Mouse (Mus musculus): ENCODE results near the gene Zfp423.

- TF ChIP-seq KAT2A (conservative IDR thresholded peaks at IDR 0.05; ENCODE audit: low read depth, low read length) (no peak), POLR2A (IDR thresholded peaks at IDR 0.05; ENCODE audit: control insufficient read depth in 1 of 2, insufficient read depth in 1 of 2, low read depth in 1 of 2, low read length in 2 of 2, poor library complexity in 1 of 2) (no peak), ELF1 (IDR thresholded peaks at IDR 0.05; ENCODE audit: low read depth, low read length) (no peak), CHD2 (IDR thresholded peaks at IDR 0.05; ENCODE audit: low read length) (no peak), NELFE (IDR thresholded peaks at IDR 0.05; ENCODE audit: low read depth, low read length) (no peak), ZC3H11A (IDR thresholded peaks at IDR 0.05; ENCODE audit: low read depth, low read length) (no peak)
Observed at GRCm38 (mm10) chr8:87772894-87773502, 186.4 kb downstream of the Zfp423 start.
